Mouse (Mus musculus) left cerebral cortex, adult 8-10 months (tissue): Measurements from ENCODE around the gene Clybl. TPM values are rescaled to one million over a fixed set of nuclear protein-coding genes. Genes with fewer than 3 reads are reported as not detected.

Experiments
- DNase-seq, 2 experiments: peaks; one replicate each; pipeline ENCODE4 v3.0.0; 2022; ENCODE audit warnings: low spot score in 2 of 2
- total RNA-seq, 4 experiments: library from RNA; stranded (reverse); gene quantifications; 2 replicates each; pipeline ENCODE4 v1.2.4; 2022

The Clybl gene
- total RNA-seq, 4 experiments from 2014 or later, result 25.2 to 32.9 (median 27.3) TPM

DNA sequence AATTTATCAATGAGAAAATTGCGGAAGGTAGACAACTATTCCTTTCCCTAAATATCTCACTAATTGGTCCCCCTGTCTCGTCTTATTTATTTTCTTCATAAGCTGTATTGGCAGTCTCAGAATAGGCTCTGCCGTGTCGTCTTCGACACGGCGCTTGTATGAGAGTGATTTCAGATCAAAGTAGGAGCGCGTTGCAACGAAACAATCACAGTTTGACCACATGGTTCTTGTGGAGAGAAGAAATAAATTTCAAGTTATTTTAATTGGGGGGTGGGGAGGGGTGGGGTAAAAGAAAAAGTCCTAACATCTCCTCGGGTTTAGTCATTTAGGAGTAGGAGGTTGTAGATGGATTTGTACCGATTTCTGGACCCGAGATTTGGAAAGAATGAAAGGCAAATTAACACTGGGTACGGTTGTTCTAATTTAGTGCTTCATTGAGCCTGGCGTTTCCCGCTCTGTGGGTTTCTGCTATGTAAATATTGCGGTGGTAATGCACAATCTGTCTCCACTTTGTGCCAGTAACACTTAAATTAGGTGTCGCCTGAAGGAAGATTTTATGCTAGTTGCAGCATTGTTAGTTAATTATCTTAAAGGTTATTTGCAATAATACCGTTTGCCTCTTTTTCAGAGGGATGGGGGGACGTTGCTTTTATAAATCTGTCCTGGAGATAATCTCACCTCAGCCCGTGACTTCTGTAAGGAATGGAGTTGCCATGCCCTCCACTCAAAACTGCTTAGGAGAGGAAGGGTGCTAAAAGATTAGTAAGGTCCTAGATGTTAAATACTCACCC lies 203.1 kb downstream of the Clybl start:
- no peak for DNase-seq

GRCm38 (mm10) chr14:122385238-122385534 lies 203.7 kb downstream of the Clybl start:
- no peak for DNase-seq

GRCm38 (mm10) chr14:122385758-122386157 lies 204.3 kb downstream of the Clybl start:
- DNase-seq, result no peak

DNA sequence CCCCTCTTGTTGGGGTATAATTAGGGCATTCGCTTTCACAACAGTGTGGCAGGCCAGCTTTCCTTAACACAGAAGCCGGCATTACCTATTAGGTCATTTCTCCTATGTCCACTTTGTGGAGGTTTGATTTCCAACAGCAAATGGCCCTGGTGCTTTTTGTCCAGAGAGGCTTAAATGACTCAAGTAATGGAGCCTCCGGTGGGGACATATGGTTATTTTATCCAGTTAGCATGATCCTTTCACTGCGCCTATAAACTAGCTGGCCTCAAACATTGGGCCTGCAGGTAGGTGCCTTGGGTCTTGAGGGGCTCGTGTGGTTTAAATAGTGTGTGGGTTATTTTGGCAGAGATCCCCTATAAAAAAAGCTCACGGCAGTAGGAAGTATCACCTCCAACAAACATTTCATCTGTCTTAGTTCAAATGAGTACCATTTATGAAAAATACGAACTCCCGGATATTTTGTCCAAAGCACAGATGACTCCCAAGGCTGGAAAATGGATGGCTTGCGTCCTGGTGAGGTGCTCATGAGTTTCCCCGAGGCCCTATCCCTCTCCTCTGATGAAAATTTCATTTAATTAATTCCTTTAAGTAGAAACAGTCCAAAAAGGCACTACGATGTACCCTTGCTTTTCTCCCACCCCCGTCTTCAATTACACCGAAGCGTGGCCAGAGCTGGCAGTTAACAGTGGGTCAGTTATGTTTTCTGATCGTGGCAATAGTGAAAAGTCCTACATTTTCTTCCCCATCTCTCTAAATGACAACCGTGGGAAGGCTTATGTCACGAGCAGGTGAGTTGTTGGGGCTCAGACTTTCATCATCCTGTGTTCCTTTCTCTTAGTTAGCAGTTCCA lies 205.0 kb downstream of the Clybl start:
- DNase-seq, result no peak

DNA sequence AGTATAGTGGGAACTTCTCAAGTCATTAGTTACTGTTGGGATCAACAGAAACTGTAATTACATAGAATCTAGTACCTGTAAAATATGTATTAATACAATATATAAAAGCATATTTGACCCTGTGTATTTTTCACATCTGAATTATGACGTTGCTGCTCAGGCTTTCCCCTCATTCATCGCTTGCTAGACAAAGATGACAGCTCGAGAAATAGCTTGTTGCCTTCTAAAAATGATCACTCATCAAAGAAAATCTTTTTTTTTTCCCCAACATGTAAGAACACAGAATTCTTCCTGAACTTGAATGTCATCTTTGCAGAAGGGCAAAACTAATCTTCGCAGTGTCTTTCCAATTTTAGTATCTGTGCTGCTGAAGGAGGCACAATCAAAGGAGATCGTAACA lies 206.3 kb downstream of the Clybl start:
- no peak for DNase-seq

GRCm38 (mm10) chr14:122388431-122389031 lies 207.0 kb downstream of the Clybl start:
- no peak for DNase-seq

GRCm38 (mm10) chr14:122389684-122390370 lies 208.3 kb downstream of the Clybl start:
- DNase-seq, result no peak

GRCm38 (mm10) chr14:122390935-122391334 lies 209.4 kb downstream of the Clybl start:
- no peak for DNase-seq

GRCm38 (mm10) chr14:122393119-122393518 lies 211.6 kb downstream of the Clybl start:
- no peak for DNase-seq

GRCm38 (mm10) chr14:122398676-122399075 lies 217.2 kb downstream of the Clybl start:
- DNase-seq, result no peak

DNA sequence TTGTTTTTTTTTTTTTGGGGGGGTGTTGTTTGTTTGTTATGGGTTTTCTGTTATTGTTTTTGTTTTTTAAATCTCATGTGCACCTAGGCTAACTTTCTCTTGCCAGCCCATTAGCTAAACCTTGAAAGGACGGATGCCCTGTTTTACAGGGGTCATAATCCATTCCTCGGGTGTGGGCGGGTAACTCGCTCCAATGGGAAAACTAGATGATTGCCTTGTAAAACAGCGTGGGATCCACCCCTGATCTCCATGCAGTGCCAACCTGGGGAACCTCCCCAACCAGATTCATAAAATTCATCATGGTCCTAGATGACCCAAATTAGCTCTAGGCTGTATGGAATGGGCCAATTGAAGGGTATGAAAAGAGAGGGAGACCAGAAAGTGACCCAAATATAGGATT lies 218.4 kb downstream of the Clybl start:
- no peak for DNase-seq

- no peak for DNase-seq
Observed at GRCm38 (mm10) chr14:122401886-122402285, 220.4 kb downstream of the Clybl start.

- DNase-seq, result no peak
Observed at GRCm38 (mm10) chr14:122402716-122403258, 221.3 kb downstream of the Clybl start.

DNA sequence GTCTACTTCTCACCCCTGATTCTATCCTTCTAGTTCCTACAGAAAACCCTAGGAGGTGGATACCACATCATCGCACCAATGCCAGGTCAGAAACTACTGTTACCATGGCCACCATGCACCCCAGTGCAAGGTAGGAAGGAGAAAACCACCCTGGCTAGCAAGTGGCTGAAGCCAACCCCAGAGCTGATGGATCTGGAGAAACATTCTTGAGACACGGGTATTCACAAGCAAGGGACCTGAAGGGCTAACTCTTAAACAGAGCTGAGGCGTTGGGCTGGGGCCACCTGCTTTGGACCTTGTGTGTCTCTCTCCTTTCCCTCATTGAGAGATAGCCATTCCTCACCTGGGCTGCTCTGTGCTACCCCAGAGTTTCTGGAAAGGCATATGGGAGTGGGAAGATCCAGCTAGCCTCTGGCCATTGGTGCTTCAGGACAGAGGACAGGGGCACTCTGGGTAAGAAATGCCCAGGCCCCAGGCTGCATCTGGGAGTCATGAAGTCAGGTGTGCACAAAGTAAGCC lies 222.0 kb downstream of the Clybl start:
- no peak for DNase-seq

DNA sequence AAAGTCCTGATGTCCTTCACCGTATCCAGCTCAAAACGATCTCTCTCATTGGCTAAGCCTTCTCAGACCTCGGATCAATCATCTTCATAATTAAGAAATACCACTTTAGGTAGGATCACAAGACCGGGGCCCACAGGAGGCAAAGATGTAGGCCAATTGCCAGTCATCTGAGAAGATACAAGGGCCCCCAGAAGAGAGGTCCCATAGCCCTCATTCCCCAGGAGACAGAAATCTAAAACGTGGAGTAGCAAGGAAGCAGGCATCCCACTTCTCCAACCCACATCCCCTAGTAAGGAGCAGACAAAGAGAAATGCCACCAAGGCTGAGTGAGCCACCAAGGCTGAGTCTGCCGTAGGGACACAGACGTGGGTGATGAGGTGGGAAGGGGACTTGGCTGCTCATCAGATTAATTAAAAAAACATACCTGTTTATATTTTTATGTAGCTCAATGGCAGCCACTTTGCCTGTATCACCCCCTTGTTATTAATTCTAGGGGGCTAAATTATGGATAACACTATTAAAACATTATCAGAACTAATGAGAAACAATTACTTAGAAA lies 223.2 kb downstream of the Clybl start:
- no peak for DNase-seq

DNA sequence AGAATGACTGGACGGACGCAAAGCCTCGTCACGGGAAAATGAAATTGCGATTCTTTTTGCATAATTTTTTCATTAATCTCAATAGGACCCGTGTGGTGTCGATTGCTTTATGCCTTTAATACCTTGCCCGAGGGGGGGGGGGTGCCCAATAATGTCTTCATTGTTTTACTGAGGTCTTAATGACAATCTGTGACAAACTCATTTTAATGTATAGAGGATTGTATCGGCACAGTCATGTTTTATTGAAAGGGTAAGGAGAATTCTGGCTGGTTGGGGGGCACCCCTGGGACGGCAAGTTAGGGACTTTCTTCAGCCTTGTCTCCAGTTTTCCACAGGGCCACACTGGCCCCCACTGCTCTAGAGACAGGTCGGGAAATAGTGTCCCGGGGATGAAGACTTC lies 223.7 kb downstream of the Clybl start:
- DNase-seq, result no peak

- no peak for DNase-seq
Observed at GRCm38 (mm10) chr14:122405897-122406540, 224.5 kb downstream of the Clybl start.

DNA sequence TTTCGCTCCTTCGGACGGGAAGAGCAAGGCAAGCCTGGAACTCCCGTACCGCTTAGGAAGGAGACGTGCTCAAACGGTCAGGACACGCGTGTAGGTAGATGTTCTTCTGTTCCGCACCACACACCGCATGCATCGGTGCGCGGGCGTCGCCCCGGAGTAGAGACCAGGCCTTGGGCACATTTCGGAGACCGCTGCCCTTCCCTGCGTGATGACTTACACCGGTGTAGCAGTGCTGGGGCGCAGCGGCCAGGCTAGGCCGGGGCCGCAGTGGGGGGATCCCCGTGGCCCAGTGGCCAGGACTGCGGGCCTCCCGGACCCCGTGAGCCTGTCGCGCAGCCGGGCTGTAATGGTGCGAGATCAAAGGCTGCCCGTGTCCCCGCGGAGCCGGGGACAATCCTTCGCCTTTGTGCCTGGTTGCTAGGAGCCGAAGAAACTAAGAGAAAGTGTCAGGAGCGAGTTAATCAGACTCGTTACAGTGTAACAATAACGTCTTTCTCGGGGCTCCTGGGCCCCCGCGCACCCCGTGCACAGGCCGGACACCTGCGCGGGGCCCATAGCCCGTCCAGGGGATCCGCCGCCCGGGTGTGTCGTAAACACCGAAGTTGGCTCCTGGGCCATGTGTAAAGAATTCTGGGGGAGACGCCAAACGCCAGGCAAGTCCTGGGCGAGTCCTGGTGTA lies 225.2 kb downstream of the Clybl start:
- DNase-seq, result peak; percentile 12 to 20

DNA sequence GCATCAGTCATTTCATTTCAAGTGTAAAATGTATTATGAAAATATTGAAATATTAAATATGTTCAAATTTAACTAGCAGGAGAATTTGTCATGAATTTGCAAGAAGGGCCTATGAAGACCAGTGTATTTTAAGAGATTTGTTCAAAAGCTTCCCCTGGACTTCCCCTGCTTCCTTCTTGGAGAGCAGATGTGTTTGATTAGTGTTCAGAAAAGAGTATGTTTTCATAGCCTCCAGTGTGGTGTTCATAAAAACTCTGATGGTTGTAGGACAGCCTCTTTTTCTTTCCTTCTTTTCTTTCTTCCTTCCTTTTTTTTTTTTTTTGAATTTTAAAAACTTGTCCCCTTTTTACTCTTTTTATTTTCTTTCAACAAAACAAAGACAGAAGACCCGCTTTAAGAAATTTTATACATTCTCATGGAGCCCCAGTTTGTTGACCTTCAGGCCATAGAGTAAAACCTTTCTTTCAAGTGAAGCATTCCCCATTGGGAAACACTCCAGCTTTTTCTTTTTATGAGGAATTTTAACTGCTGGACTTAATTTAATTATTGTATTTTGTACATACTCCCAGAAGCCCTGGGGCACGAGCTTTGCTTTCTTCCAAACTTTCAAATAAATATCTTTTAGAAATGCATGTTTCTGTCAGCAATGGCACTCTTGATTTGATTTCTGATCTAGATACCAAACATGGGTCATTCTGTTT lies 231.5 kb downstream of the Clybl start:
- DNase-seq, result no peak
